Mouse (Mus musculus): ENCODE measurements around the gene Hoxa6. TPM values are rescaled to one million over a fixed set of nuclear protein-coding genes. Genes with fewer than 3 reads are reported as not detected.

Gene Hoxa6
- polyA plus RNA-seq, 1 experiment from 2014 or later: 1.7 TPM

GRCm38 (mm10) chr6:52177061-52177735 is 31.3 kb downstream of the Hoxa6 start, which contains the start of gene 5730596B20Rik:
TSS of gene 5730596B20Rik (plus strand) at chr6:52177498.
- Histone ChIP-seq H3K9me3 (no peaks in the 10 kb centered on the region), H3K4me2 (peak within 1 kb of the TSS; percentile 59), H3K4me3 (replicated peaks) (peak within 1 kb of the TSS; percentile 60), H3K27me3 (replicated peaks) (0 out of 2 replicates have a peak, but pooled peaks cover 5% of the 10 kb centered on the region), H3K27ac (peak within 1 kb of the TSS; percentile 96), H3K4me1 (peaks cover 20% of the 10 kb centered on the region), H3K9ac (peak within 1 kb of the TSS; percentile 71; the same call in 1 of the 2 replicates), H3K36me3 (no peaks in the 10 kb centered on the region)
- no peak for ATAC-seq (ENCODE audit: insufficient read depth, low FRiP score, low read depth)
- 2% methylated on average over 36 of the region's 36 CpGs for WGBS

- H3K4me2 ChIP-seq: peak overlapping the region; percentile 59
- no peak for ATAC-seq (ENCODE audit: insufficient read depth, low FRiP score, low read depth)
- peak overlapping the region; percentile 71; the same call in 1 of the 2 replicates for H3K9ac ChIP-seq
- H3K27ac ChIP-seq: peak overlapping the region; percentile 96
- H3K4me1 ChIP-seq: peaks cover 21% of the 10 kb centered on the region
- WGBS: 1% methylated on average over 6 of the region's 6 CpGs
- peak overlapping the region; percentile 60 for H3K4me3 ChIP-seq (replicated peaks)
- peaks cover 7% of the 10 kb centered on the region; the same call in 1 of the 2 replicates for H3K27me3 ChIP-seq (replicated peaks)
- no peaks in the 10 kb centered on the region for H3K36me3 ChIP-seq
- H3K9me3 ChIP-seq: no peaks in the 10 kb centered on the region
Measured at GRCm38 (mm10) chr6:52176391-52176790, 32.1 kb downstream of the Hoxa6 start.

- H3K27me3 ChIP-seq (replicated peaks): peaks cover 12% of the 10 kb centered on the region; the same call in 1 of the 2 replicates
- ATAC-seq (ENCODE audit: insufficient read depth, low FRiP score, low read depth): no peak
- H3K9ac ChIP-seq: peak overlapping the region; percentile 71; the same call in 1 of the 2 replicates
- peak overlapping the region; percentile 59 for H3K4me2 ChIP-seq
- peak overlapping the region; percentile 60 for H3K4me3 ChIP-seq (replicated peaks)
- WGBS: under 1% methylated on average over 25 of the region's 35 CpGs
- peak overlapping the region; percentile 96 for H3K27ac ChIP-seq
- no peaks in the 10 kb centered on the region for H3K36me3 ChIP-seq
- peaks cover 20% of the 10 kb centered on the region for H3K4me1 ChIP-seq
- no peaks in the 10 kb centered on the region for H3K9me3 ChIP-seq
Measured at GRCm38 (mm10) chr6:52175864-52176263, 32.7 kb downstream of the Hoxa6 start.

- H3K36me3 ChIP-seq: no peaks in the 10 kb centered on the region
- peaks cover 12% of the 10 kb centered on the region; the same call in 1 of the 2 replicates for H3K27me3 ChIP-seq (replicated peaks)
- peak overlapping the region; percentile 59 for H3K4me2 ChIP-seq
- 2% methylated on average over 41 of the region's 41 CpGs for WGBS
- peak overlapping the region; percentile 96 for H3K27ac ChIP-seq
- peak; percentile 20; the same call in 1 of the 2 replicates for ATAC-seq (ENCODE audit: insufficient read depth, low FRiP score, low read depth)
- H3K4me3 ChIP-seq (replicated peaks): peak overlapping the region; percentile 60
- peak overlapping the region; percentile 71 for H3K9ac ChIP-seq
- peaks cover 24% of the 10 kb centered on the region for H3K4me1 ChIP-seq
- H3K9me3 ChIP-seq: no peaks in the 10 kb centered on the region
Measured at GRCm38 (mm10) chr6:52174968-52175751, 33.4 kb downstream of the Hoxa6 start.

- Histone ChIP-seq H3K4me2 (peak overlapping the region; percentile 77), H3K27me3 (replicated peaks) (peaks cover 15% of the 10 kb centered on the region), H3K27ac (peak overlapping the region; percentile 97), H3K36me3 (no peaks in the 10 kb centered on the region), H3K9ac (no peak overlapping the region), H3K4me1 (peaks cover 29% of the 10 kb centered on the region), H3K4me3 (replicated peaks) (peak overlapping the region; percentile 41), H3K9me3 (no peaks in the 10 kb centered on the region)
- WGBS: 3% methylated on average over 4 of the region's 4 CpGs
- ATAC-seq (ENCODE audit: insufficient read depth, low FRiP score, low read depth): no peak
Measured at GRCm38 (mm10) chr6:52173648-52174047, 34.9 kb downstream of the Hoxa6 start.

- Histone ChIP-seq H3K9me3 (no peaks in the 10 kb centered on the region), H3K9ac (no peak overlapping the region), H3K4me2 (peak overlapping the region; percentile 77), H3K27ac (peak overlapping the region; percentile 97), H3K36me3 (no peaks in the 10 kb centered on the region), H3K4me3 (replicated peaks) (peak overlapping the region; percentile 41), H3K27me3 (replicated peaks) (peaks cover 21% of the 10 kb centered on the region), H3K4me1 (peaks cover 31% of the 10 kb centered on the region)
- WGBS: under 1% methylated on average over 35 of the region's 35 CpGs
- peak; percentile 71 for ATAC-seq (ENCODE audit: insufficient read depth, low FRiP score, low read depth)
Measured at GRCm38 (mm10) chr6:52172501-52172900, 36.0 kb downstream of the Hoxa6 start.

- Histone ChIP-seq H3K4me1 (peaks cover 32% of the 10 kb centered on the region), H3K36me3 (no peaks in the 10 kb centered on the region), H3K4me2 (peak overlapping the region; percentile 77), H3K27ac (peak overlapping the region; percentile 97), H3K9me3 (no peaks in the 10 kb centered on the region), H3K27me3 (replicated peaks) (peaks cover 21% of the 10 kb centered on the region), H3K4me3 (replicated peaks) (peak overlapping the region; percentile 41), H3K9ac (no peak overlapping the region)
- WGBS: 13% methylated on average over 7 of the region's 7 CpGs
- no peak for ATAC-seq (ENCODE audit: insufficient read depth, low FRiP score, low read depth)
Measured at GRCm38 (mm10) chr6:52171938-52172337, 36.6 kb downstream of the Hoxa6 start.

- 16% methylated on average over 4 of the region's 4 CpGs for WGBS
- H3K27me3 ChIP-seq (replicated peaks): peaks cover 21% of the 10 kb centered on the region
- H3K27ac ChIP-seq: peak overlapping the region; percentile 97
- no peaks in the 10 kb centered on the region for H3K36me3 ChIP-seq
- H3K9me3 ChIP-seq: no peaks in the 10 kb centered on the region
- H3K9ac ChIP-seq: no peak overlapping the region
- peaks cover 32% of the 10 kb centered on the region for H3K4me1 ChIP-seq
- ATAC-seq (ENCODE audit: insufficient read depth, low FRiP score, low read depth): no peak
- no peak overlapping the region for H3K4me3 ChIP-seq (replicated peaks)
- H3K4me2 ChIP-seq: peak overlapping the region; percentile 77
Measured at GRCm38 (mm10) chr6:52171331-52171730, 37.2 kb downstream of the Hoxa6 start.

- Histone ChIP-seq H3K27me3 (replicated peaks) (peaks cover 21% of the 10 kb centered on the region), H3K4me2 (peak overlapping the region; percentile 77), H3K27ac (peak overlapping the region; percentile 97), H3K4me3 (replicated peaks) (peak overlapping the region; percentile 25), H3K9ac (peak overlapping the region; percentile 32; the same call in 1 of the 2 replicates), H3K4me1 (peaks cover 34% of the 10 kb centered on the region), H3K36me3 (no peaks in the 10 kb centered on the region), H3K9me3 (no peaks in the 10 kb centered on the region)
- no peak for ATAC-seq (ENCODE audit: insufficient read depth, low FRiP score, low read depth)
- WGBS: 24% methylated on average over 5 of the region's 5 CpGs
Measured at GRCm38 (mm10) chr6:52170898-52171223, 37.7 kb downstream of the Hoxa6 start.

- Histone ChIP-seq H3K9me3 (no peaks in the 10 kb centered on the region), H3K9ac (peak overlapping the region; percentile 32; the same call in 1 of the 2 replicates), H3K4me2 (peak overlapping the region; percentile 77), H3K27me3 (replicated peaks) (peaks cover 21% of the 10 kb centered on the region), H3K4me1 (peaks cover 36% of the 10 kb centered on the region), H3K27ac (peak overlapping the region; percentile 97), H3K4me3 (replicated peaks) (peak overlapping the region; percentile 25), H3K36me3 (no peaks in the 10 kb centered on the region)
- WGBS: 11% methylated on average over 40 of the region's 40 CpGs
- ATAC-seq (ENCODE audit: insufficient read depth, low FRiP score, low read depth): no peak; the same call in 1 of the 2 replicates
Measured at GRCm38 (mm10) chr6:52170166-52170897, 38.2 kb downstream of the Hoxa6 start.

- Histone ChIP-seq H3K27ac (peak overlapping the region; percentile 97), H3K4me3 (replicated peaks) (peak overlapping the region; percentile 25), H3K36me3 (no peaks in the 10 kb centered on the region), H3K9ac (peak overlapping the region; percentile 32; the same call in 1 of the 2 replicates), H3K9me3 (no peaks in the 10 kb centered on the region), H3K4me1 (peaks cover 38% of the 10 kb centered on the region), H3K27me3 (replicated peaks) (peaks cover 21% of the 10 kb centered on the region), H3K4me2 (peak overlapping the region; percentile 77)
- WGBS: 25% methylated on average over 16 of the region's 16 CpGs
- ATAC-seq (ENCODE audit: insufficient read depth, low FRiP score, low read depth): no peak
Measured at GRCm38 (mm10) chr6:52169499-52170165, 38.9 kb downstream of the Hoxa6 start.

Measured in stomach, embryonic 15.5 days (tissue).